Mouse (Mus musculus) forebrain, embryonic 10.5 days (tissue): Measurements from ENCODE around the gene Sprr2a3. TPM values are rescaled to one million over a fixed set of nuclear protein-coding genes. Genes with fewer than 3 reads are reported as not detected.
"Not testable (repeated sequence)": the region's sequence is repeated elsewhere in the genome, so short reads cannot be mapped to it uniquely, and the experiment has no call there.

Source experiments
- DNase-seq: peaks from one replicate; pipeline ENCODE4 v3.0.0-alpha.2; 2017; ENCODE audit warnings: low spot score; ENCODE audit errors: extremely low spot score
- H3K27ac ChIP-seq: fragments of 300-500 bp; sonication (generic); 2 replicates; pipeline ENCODE4 v1.5.1; 2016; ENCODE audit warnings: mild to moderate bottlenecking
- H3K27me3 ChIP-seq: fragments of 300-500 bp; sonication (generic); 2 replicates; pipeline ENCODE4 v1.6.1; 2016; ENCODE audit warnings: mild to moderate bottlenecking; ENCODE audit not compliant: poor library complexity, severe bottlenecking
- H3K36me3 ChIP-seq: fragments of 300-500 bp; sonication (generic); replicated peaks from 2 replicates; pipeline ENCODE4 v1.6.1; 2016; ENCODE audit warnings: mild to moderate bottlenecking, moderate library complexity
- H3K4me1 ChIP-seq: fragments of 300-500 bp; sonication (generic); 2 replicates; pipeline ENCODE4 v1.6.1; 2016
- H3K4me3 ChIP-seq: fragments of 300-500 bp; sonication (generic); 2 replicates; pipeline ENCODE4 v1.5.1; 2016; ENCODE audit warnings: mild to moderate bottlenecking, moderate library complexity
- H3K9me3 ChIP-seq: fragments of 300-500 bp; sonication (generic); 2 replicates; pipeline ENCODE4 v1.6.1; 2016; ENCODE audit warnings: mild to moderate bottlenecking, moderate library complexity
- WGBS: fragments of 180-500 bp; shearing (Covaris S2); methylation state at CpG from one replicate; pipeline ENCODE4 v1.1.7; 2016; 5-methylcytosine and 5-hydroxymethylcytosine counted together
- polyA plus RNA-seq: library from polyadenylated mRNA; unstranded; fragments of >200 nt; fragmentation: Nextera tagmentation; extraction: Ambion mirVana; gene quantifications from 2 replicates; pipeline ENCODE4 v1.2.1, GENCODE M21; 2016

Gene Sprr2a3
- polyA plus RNA-seq, 1 experiment from 2014 or later, result not detected

DNA sequence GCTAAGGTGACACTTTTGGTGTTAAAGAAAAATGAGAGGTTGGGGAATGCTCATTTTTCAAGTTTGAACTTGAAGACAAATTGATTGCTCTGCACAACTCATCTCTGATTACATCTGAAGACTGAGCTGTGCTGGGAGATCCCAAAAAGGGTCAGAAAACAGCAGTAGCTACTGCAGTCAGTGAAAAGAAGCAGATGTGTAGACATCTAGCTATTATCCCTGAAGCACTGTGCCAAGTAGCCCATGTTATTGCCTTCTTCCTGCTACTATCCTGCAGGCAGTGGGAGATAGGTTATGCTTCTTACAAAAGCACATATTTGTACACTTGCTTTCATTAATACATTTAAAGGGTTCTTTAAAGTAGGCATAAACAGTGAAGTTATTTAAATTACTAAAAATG lies 5.6 kb upstream of the Sprr2a3 start:
- not testable (repeated sequence) for DNase-seq, H3K36me3 ChIP-seq, H3K9me3 ChIP-seq, H3K27me3 ChIP-seq, H3K27ac ChIP-seq, H3K4me1 ChIP-seq, H3K4me3 ChIP-seq

DNA sequence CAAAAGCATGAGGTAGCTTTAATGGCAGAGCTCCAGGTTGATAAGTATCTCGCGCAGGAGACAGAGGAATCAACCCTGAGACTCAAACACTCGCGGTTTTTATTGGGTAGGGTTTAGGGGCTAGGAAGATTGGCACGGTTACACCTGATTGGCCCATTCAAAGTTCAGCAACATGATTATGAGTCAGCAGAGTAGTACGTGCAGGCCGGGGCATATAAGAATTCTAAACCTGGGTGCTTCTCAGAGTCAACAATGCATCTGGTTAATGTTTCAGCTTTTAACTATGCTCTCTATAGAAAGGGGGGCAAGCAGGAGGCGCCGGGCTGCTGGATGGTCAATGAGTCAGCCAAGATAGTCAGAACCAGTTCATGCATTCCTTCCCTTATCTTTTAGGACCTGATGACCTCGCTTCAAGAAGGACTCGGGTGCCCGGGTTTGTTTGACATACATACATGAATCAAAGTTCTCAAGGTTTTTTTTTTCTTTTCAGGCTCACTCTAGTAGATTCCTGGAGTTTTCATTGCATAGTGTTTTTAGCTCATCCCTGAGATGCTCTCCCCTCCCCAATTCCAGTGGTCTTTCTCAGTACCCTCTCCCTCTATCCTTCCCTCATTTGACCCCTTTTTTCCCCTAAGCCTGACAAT lies 4.1 kb upstream of the Sprr2a3 start:
- WGBS, result 91% methylated on average over 5 of the region's 12 CpGs
- DNase-seq, H3K4me3 ChIP-seq, H3K27ac ChIP-seq, H3K9me3 ChIP-seq, H3K36me3 ChIP-seq, H3K27me3 ChIP-seq, H3K4me1 ChIP-seq: not testable (repeated sequence)

DNA sequence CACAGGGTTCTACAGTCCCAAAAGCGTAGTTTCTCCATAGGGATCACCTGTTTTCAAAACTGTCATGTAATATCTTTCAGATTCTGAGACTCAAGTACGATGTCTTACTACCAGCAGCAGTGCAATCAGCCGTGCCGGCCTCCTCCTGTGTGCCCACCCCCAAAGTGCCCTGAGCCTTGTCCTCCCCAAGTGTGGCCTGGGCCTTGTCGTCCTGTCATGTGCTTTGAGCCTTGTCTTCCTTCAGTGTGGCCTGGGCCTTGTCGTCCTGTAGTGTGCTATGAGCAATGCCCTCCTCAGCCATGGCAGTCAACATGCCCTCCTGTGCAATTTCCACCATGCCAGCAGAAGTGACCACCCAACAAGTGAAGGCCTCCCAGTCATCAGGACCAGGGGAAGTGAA lies 3.3 kb downstream of the Sprr2a3 start:
- not testable (repeated sequence) for H3K9me3 ChIP-seq, H3K27me3 ChIP-seq, DNase-seq, H3K4me1 ChIP-seq, H3K27ac ChIP-seq, H3K36me3 ChIP-seq, H3K4me3 ChIP-seq
- WGBS, result 73% methylated on average over 6 of the region's 6 CpGs

DNA sequence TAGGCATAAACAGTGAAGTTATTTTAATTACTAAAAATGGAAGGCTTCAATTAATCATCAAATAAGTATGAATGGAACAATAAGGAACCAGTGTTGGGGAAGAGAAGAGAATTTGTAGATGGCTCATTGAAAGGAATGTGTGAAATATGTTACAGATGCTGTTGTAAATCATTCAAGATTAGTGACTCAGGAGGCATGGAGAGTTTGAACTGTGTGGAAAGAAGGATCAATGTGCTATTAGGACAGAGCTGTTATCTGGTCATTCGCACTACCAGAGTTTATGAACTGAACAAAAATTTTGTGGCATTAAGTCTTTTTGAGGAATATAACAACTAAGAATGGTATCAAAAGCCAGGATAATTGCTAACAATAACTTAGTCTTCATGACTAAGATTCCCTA lies 22.2 kb downstream of the Sprr2a3 start:
- Histone ChIP-seq H3K4me3 (no peak overlapping the region), H3K36me3 (no peaks in the 10 kb centered on the region), H3K27ac (no peak overlapping the region), H3K27me3 (no peaks in the 10 kb centered on the region), H3K9me3 (no peaks in the 10 kb centered on the region), H3K4me1 (no peaks in the 10 kb centered on the region)
- no peak for DNase-seq
- 97% methylated on average over 1 of the region's 1 CpGs for WGBS

DNA sequence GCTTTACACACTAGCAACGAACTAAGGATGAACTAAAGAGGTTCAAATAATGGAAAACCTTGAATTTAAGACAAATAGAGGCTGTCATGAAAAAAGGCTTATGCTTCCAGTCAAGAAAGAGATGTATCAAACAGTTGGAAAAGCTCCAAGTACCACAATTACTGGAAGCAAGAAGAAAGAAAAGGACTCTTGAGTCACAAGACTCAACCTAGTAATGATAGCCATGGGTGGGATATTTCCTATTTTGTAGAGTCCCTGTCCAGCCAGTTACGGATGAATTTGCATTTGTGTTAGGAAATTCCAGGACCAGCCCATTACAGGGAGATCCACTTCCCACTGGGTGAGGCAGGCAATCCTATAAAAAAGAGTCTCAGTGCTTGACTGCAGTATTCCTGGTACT lies 31.1 kb downstream of the Sprr2a3 start, which contains the start of gene Sprr2b:
Gene Sprr2b, plus strand, starts transcription at position 301 of the 400 bp plus-strand sequence.
- DNase-seq, result no peak
- Histone ChIP-seq H3K27ac (no peak within 1 kb of the TSS), H3K36me3 (no peaks in the 10 kb centered on the region), H3K4me1 (no peaks in the 10 kb centered on the region), H3K4me3 (no peak within 1 kb of the TSS), H3K9me3 (no peaks in the 10 kb centered on the region), H3K27me3 (no peaks in the 10 kb centered on the region)
- WGBS, result 93% methylated on average over 2 of the region's 2 CpGs

DNA sequence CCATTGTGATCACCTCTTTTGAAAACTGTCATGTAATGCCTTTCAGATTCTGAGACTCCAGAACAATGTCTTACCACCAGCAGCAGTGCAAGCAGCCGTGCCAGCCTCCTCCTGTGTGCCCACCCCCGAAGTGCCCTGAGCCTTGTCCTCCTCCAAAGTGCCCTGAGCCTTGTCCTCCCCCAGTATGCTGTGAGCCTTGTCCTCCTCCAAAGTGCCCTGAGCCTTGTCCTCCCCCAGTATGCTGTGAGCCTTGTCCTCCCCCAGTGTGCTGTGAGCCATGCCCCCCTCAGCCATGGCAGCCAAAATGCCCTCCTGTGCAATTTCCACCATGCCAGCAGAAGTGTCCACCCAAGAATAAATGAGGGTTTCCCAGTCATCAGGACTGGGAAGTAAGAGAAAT lies 32.2 kb downstream of the Sprr2a3 start:
- no peak for DNase-seq
- Histone ChIP-seq H3K27me3 (no peaks in the 10 kb centered on the region), H3K27ac (no peak overlapping the region), H3K4me3 (no peak overlapping the region), H3K9me3 (no peaks in the 10 kb centered on the region), H3K4me1 (no peaks in the 10 kb centered on the region), H3K36me3 (no peaks in the 10 kb centered on the region)
- 79% methylated on average over 2 of the region's 2 CpGs for WGBS

DNA sequence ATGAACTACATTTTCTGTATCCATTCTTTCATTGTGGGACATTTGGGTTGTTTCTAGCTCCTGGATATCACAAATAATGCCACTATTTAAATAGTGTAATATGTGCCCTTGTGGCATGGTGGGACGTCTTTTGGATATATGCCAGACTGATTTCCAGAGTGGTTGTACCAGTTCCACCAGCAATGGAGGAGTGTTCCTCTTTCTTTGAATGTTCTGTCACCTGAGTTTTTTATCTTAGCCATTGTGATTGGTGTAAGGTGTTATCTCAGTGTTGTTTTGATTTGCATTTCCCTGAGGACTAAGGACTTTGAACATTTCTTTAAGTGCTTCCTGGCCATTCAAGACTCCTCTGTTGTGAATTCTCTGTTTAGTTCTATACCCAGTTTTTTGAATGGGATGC lies 51.1 kb downstream of the Sprr2a3 start:
- Histone ChIP-seq H3K4me3 (no peak overlapping the region), H3K36me3 (no peaks in the 10 kb centered on the region), H3K9me3 (no peaks in the 10 kb centered on the region), H3K27me3 (no peaks in the 10 kb centered on the region), H3K27ac (no peak overlapping the region), H3K4me1 (no peaks in the 10 kb centered on the region)
- WGBS, result 91% methylated on average over 1 of the region's 1 CpGs
- no peak for DNase-seq

DNA sequence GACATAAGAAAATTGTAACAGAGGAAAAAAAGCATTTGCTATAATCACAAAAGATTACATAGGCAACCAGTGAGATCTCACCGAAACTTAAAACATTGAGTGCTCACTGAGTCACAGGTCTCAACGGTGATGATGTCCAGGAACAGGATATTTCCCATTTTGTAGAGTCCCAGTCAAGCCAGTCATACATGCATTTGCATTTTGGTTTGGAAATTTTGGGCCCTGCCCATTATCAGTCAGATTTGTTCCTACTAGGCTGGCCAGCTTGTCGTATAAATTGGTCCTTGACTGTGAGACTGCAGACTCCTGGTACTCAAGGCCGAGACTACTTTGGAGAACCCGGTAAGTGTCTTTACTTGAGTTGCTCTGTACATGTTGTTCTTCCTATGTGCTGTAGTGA lies 53.6 kb downstream of the Sprr2a3 start, which contains the start of gene Sprr2d:
Gene Sprr2d, plus strand, starts transcription at position 301 of the 400 bp plus-strand sequence.
- no peaks in the 10 kb centered on the region for H3K36me3 ChIP-seq
- 93% methylated on average over 5 of the region's 5 CpGs for WGBS
- no peaks in the 10 kb centered on the region for H3K9me3 ChIP-seq
- H3K4me3 ChIP-seq, result no peak within 1 kb of the TSS
- no peaks in the 10 kb centered on the region for H3K4me1 ChIP-seq
- no peak within 1 kb of the TSS for H3K27ac ChIP-seq
- H3K27me3 ChIP-seq, result no peaks in the 10 kb centered on the region
- no peak for DNase-seq

Other genes starting within 250 kb of the Sprr2a3 start
- gene Lor, start 202.3 kb upstream of the Sprr2a3 start, polyA plus RNA-seq, result 0.14 and 0.25 TPM in 2 replicates
- not detected in 2 replicates for gene Prr9, start 161.5 kb upstream of the Sprr2a3 start, polyA plus RNA-seq
- gene Lelp1, start 142.7 kb upstream of the Sprr2a3 start, polyA plus RNA-seq, result not detected in 2 replicates
- gene Sprr2a1, start 69.6 kb upstream of the Sprr2a3 start, polyA plus RNA-seq, result not detected in 2 replicates
- not detected in 2 replicates for gene Sprr2a2, start 69.5 kb upstream of the Sprr2a3 start, polyA plus RNA-seq
- not detected in 2 replicates for gene Sprr2b, start 31.2 kb downstream of the Sprr2a3 start, polyA plus RNA-seq
- gene Sprr2d, start 53.7 kb downstream of the Sprr2a3 start, polyA plus RNA-seq, result not detected in 2 replicates
- not detected in 2 replicates for gene Sprr2e, start 66.7 kb downstream of the Sprr2a3 start, polyA plus RNA-seq
- gene Sprr2f, start 79.8 kb downstream of the Sprr2a3 start, polyA plus RNA-seq, result not detected in 2 replicates
- gene Sprr2h, start 100.3 kb downstream of the Sprr2a3 start, polyA plus RNA-seq, result not detected in 2 replicates
- gene Sprr2i, start 122.6 kb downstream of the Sprr2a3 start, polyA plus RNA-seq, result not detected in 2 replicates
- gene Sprr2j-ps, start 132.7 kb downstream of the Sprr2a3 start, polyA plus RNA-seq, result not detected in 2 replicates
- gene Gm9774, start 144.0 kb downstream of the Sprr2a3 start, polyA plus RNA-seq, result 7.9 and 10.0 TPM in 2 replicates
- gene Sprr2k, start 147.2 kb downstream of the Sprr2a3 start, polyA plus RNA-seq, result not detected in 2 replicates
- gene Sprr1b, start 153.4 kb downstream of the Sprr2a3 start, polyA plus RNA-seq, result not detected in 2 replicates
- gene Sprr3, start 173.3 kb downstream of the Sprr2a3 start, polyA plus RNA-seq, result not detected in 2 replicates
- not detected in 2 replicates for gene Sprr1a, start 200.5 kb downstream of the Sprr2a3 start, polyA plus RNA-seq
- gene Sprr4, start 215.1 kb downstream of the Sprr2a3 start, polyA plus RNA-seq, result not detected in 2 replicates
- gene 2310046K23Rik, start 249.1 kb downstream of the Sprr2a3 start, polyA plus RNA-seq, result not detected in 2 replicates